Mouse (Mus musculus): ENCODE results near the gene Igfbp3.

Gene Igfbp3

GRCm38 (mm10) chr11:7169645-7170044, 44.1 kb downstream of the Igfbp3 start:
- no peak for DNase-seq (ENCODE audit: extremely low read depth, low read depth)

- no peak for DNase-seq (ENCODE audit: extremely low read depth, low read depth)
These were observed 49.3 kb downstream of the Igfbp3 start for GRCm38 (mm10) chr11:7164416-7164815.

- DNase-seq (ENCODE audit: extremely low read depth, low read depth): no peak
These were observed 52.1 kb downstream of the Igfbp3 start for GRCm38 (mm10) chr11:7161502-7162174.

GRCm38 (mm10) chr11:7160637-7161101, 53.1 kb downstream of the Igfbp3 start:
- DNase-seq (ENCODE audit: extremely low read depth, low read depth): no peak

- DNase-seq (ENCODE audit: extremely low read depth, low read depth): no peak
These were observed 53.6 kb downstream of the Igfbp3 start for GRCm38 (mm10) chr11:7160146-7160545.

GRCm38 (mm10) chr11:7158196-7158595, 55.5 kb downstream of the Igfbp3 start:
- no peak for DNase-seq (ENCODE audit: extremely low read depth, low read depth)

GRCm38 (mm10) chr11:7156427-7156826, 57.3 kb downstream of the Igfbp3 start:
- DNase-seq (ENCODE audit: extremely low read depth, low read depth): no peak

All from MEL-GATA-1-ER (cell line).